Mouse (Mus musculus): ENCODE results near the gene Slc25a10. TPM values are rescaled to one million over a fixed set of nuclear protein-coding genes. Genes with fewer than 3 reads are reported as not detected.
A peak's percentile ranks its signal among the peaks of the same experiment; 100 is the strongest.

Gene Slc25a10
- polyA plus RNA-seq, 1 experiment: 416 TPM

- Histone ChIP-seq H3K36me3 (ENCODE audit: control insufficient read depth, insufficient read depth, low read length) (peaks cover 61% of the 10 kb centered on the region), H3K27me3 (ENCODE audit: control insufficient read depth, insufficient read depth, low read length) (no peaks in the 10 kb centered on the region), H3K4me3 (ENCODE audit: low read depth, low read length) (peak within 1 kb of the TSS; percentile 88), H3K4me1 (ENCODE audit: control insufficient read depth, insufficient read depth, insufficient read length, low read length) (peaks cover 8% of the 10 kb centered on the region; the same call in 1 of the 2 replicates), H3K27ac (ENCODE audit: insufficient read depth, low read depth, low read length) (peak within 1 kb of the TSS; percentile 23)
- WGBS: under 1% methylated on average over 60 of the region's 60 CpGs
- TF ChIP-seq CTCF (IDR thresholded peaks at IDR 0.05; ENCODE audit: extremely low read depth, insufficient read length, insufficient replicate concordance, low read depth, low read length): 0 out of 2 replicates have a peak, but pooled peaks have one; percentile 3
- peak; percentile 61 for TF ChIP-seq POLR2A (IDR thresholded peaks at IDR 0.05; ENCODE audit: low read depth, low read length)
Observed at GRCm38 (mm10) chr11:120484265-120484981, 7.2 kb upstream of the Slc25a10 start, which contains the start of gene Mrpl12. Gene Mrpl12 (plus strand): TSS chr11:120484613.

GRCm38 (mm10) chr11:120485251-120485650 is 6.4 kb upstream of the Slc25a10 start:
- no peak for TF ChIP-seq CTCF (IDR thresholded peaks at IDR 0.05; ENCODE audit: extremely low read depth, insufficient read length, insufficient replicate concordance, low read depth, low read length)
- TF ChIP-seq POLR2A (IDR thresholded peaks at IDR 0.05; ENCODE audit: low read depth, low read length): no peak
- H3K4me3 ChIP-seq (ENCODE audit: low read depth, low read length): peak overlapping the region; percentile 88
- H3K4me1 ChIP-seq (ENCODE audit: control insufficient read depth, insufficient read depth, insufficient read length, low read length): peaks cover 16% of the 10 kb centered on the region; the same call in 1 of the 2 replicates
- WGBS: 2% methylated on average over 10 of the region's 10 CpGs
- H3K27me3 ChIP-seq (ENCODE audit: control insufficient read depth, insufficient read depth, low read length): no peaks in the 10 kb centered on the region
- peak overlapping the region; percentile 23 for H3K27ac ChIP-seq (ENCODE audit: insufficient read depth, low read depth, low read length)
- H3K36me3 ChIP-seq (ENCODE audit: control insufficient read depth, insufficient read depth, low read length): peaks cover 54% of the 10 kb centered on the region

- Histone ChIP-seq H3K27me3 (ENCODE audit: control insufficient read depth, insufficient read depth, low read length) (no peaks in the 10 kb centered on the region), H3K36me3 (ENCODE audit: control insufficient read depth, insufficient read depth, low read length) (peaks cover 28% of the 10 kb centered on the region), H3K27ac (ENCODE audit: insufficient read depth, low read depth, low read length) (peak overlapping the region; percentile 70), H3K4me1 (ENCODE audit: control insufficient read depth, insufficient read depth, insufficient read length, low read length) (peaks cover 28% of the 10 kb centered on the region), H3K4me3 (ENCODE audit: low read depth, low read length) (no peak overlapping the region)
- TF ChIP-seq CTCF (IDR thresholded peaks at IDR 0.05; ENCODE audit: extremely low read depth, insufficient read length, insufficient replicate concordance, low read depth, low read length): peak; percentile 8; the same call in 1 of the 2 replicates
- no peak for TF ChIP-seq POLR2A (IDR thresholded peaks at IDR 0.05; ENCODE audit: low read depth, low read length)
- 45% methylated on average over 4 of the region's 4 CpGs for WGBS
Observed at GRCm38 (mm10) chr11:120488516-120488915, 3.1 kb upstream of the Slc25a10 start.

GRCm38 (mm10) chr11:120489054-120489761 is 2.4 kb upstream of the Slc25a10 start:
- TF ChIP-seq POLR2A (IDR thresholded peaks at IDR 0.05; ENCODE audit: low read depth, low read length) (peak; percentile 44; the same call in 1 of the 2 replicates), CTCF (IDR thresholded peaks at IDR 0.05; ENCODE audit: extremely low read depth, insufficient read length, insufficient replicate concordance, low read depth, low read length) (peak; percentile 71; the same call in 1 of the 2 replicates)
- Histone ChIP-seq H3K4me3 (ENCODE audit: low read depth, low read length) (no peak overlapping the region), H3K27ac (ENCODE audit: insufficient read depth, low read depth, low read length) (peak overlapping the region; percentile 94), H3K4me1 (ENCODE audit: control insufficient read depth, insufficient read depth, insufficient read length, low read length) (peaks cover 30% of the 10 kb centered on the region), H3K36me3 (ENCODE audit: control insufficient read depth, insufficient read depth, low read length) (peaks cover 29% of the 10 kb centered on the region), H3K27me3 (ENCODE audit: control insufficient read depth, insufficient read depth, low read length) (no peaks in the 10 kb centered on the region)
- WGBS: 33% methylated on average over 4 of the region's 4 CpGs

GRCm38 (mm10) chr11:120490291-120491046 is 1.2 kb upstream of the Slc25a10 start:
- Histone ChIP-seq H3K4me3 (ENCODE audit: low read depth, low read length) (no peak overlapping the region), H3K4me1 (ENCODE audit: control insufficient read depth, insufficient read depth, insufficient read length, low read length) (peaks cover 30% of the 10 kb centered on the region), H3K27me3 (ENCODE audit: control insufficient read depth, insufficient read depth, low read length) (no peaks in the 10 kb centered on the region), H3K27ac (ENCODE audit: insufficient read depth, low read depth, low read length) (peak overlapping the region; percentile 94), H3K36me3 (ENCODE audit: control insufficient read depth, insufficient read depth, low read length) (peaks cover 41% of the 10 kb centered on the region)
- TF ChIP-seq POLR2A (IDR thresholded peaks at IDR 0.05; ENCODE audit: low read depth, low read length) (no peak), CTCF (IDR thresholded peaks at IDR 0.05; ENCODE audit: extremely low read depth, insufficient read length, insufficient replicate concordance, low read depth, low read length) (no peak)
- 21% methylated on average over 4 of the region's 4 CpGs for WGBS

- Histone ChIP-seq H3K27me3 (ENCODE audit: control insufficient read depth, insufficient read depth, low read length) (no peaks in the 10 kb centered on the region), H3K36me3 (ENCODE audit: control insufficient read depth, insufficient read depth, low read length) (peaks cover 47% of the 10 kb centered on the region), H3K4me1 (ENCODE audit: control insufficient read depth, insufficient read depth, insufficient read length, low read length) (peaks cover 30% of the 10 kb centered on the region), H3K4me3 (ENCODE audit: low read depth, low read length) (peak overlapping the region; percentile 88), H3K27ac (ENCODE audit: insufficient read depth, low read depth, low read length) (peak overlapping the region; percentile 78)
- TF ChIP-seq CTCF (IDR thresholded peaks at IDR 0.05; ENCODE audit: extremely low read depth, insufficient read length, insufficient replicate concordance, low read depth, low read length): no peak; the same call in 1 of the 2 replicates
- no peak for TF ChIP-seq POLR2A (IDR thresholded peaks at IDR 0.05; ENCODE audit: low read depth, low read length)
- WGBS: under 1% methylated on average over 48 of the region's 48 CpGs
Observed at GRCm38 (mm10) chr11:120492024-120492877, 611 bp downstream of the Slc25a10 start.

All from small intestine, adult 2 months (tissue).